Mouse (Mus musculus): ENCODE data around the gene Ptprk. TPM values are rescaled to one million over a fixed set of nuclear protein-coding genes. Genes with fewer than 3 reads are reported as not detected.

Ptprk gene
- 10 to 100 TPM; 46.8 to 50.1 TPM for total RNA-seq (2021)
- long read RNA-seq, full-length matches to known transcripts = 5 of 17 reads
- long read RNA-seq, partial matches to known transcripts = 5 of 17 reads
- long read RNA-seq, other reads (novel, unspliced or antisense) = 7 of 17 reads

- DNase-seq (ENCODE audit: low spot score in 2 of 2) = peak; percentile 87 to 94
These were observed at the start of gene Ptprk for GRCm38 (mm10) chr10:28074653-28075451. Gene Ptprk, plus strand, starts transcription at chr10:28074820.

- peak in 1 of 2 experiments; percentile 2 for DNase-seq (ENCODE audit: low spot score in 2 of 2)
These were observed 46.8 kb upstream of the Ptprk start for GRCm38 (mm10) chr10:28027791-28028190.

- no peak for DNase-seq (ENCODE audit: low spot score in 2 of 2)
These were observed 38.2 kb upstream of the Ptprk start for GRCm38 (mm10) chr10:28036456-28036855.

- DNase-seq (ENCODE audit: low spot score in 2 of 2) = no peak
These were observed 19.9 kb upstream of the Ptprk start for GRCm38 (mm10) chr10:28054764-28055163.

- peak in 1 of 2 experiments; percentile 29 for DNase-seq (ENCODE audit: low spot score in 2 of 2)
These were observed 15.4 kb upstream of the Ptprk start for GRCm38 (mm10) chr10:28059222-28059621.

- DNase-seq (ENCODE audit: low spot score in 2 of 2) = peak; percentile 12 to 30
These were observed 6.6 kb upstream of the Ptprk start for GRCm38 (mm10) chr10:28067997-28068396.

- peak; percentile 61 to 79 for DNase-seq (ENCODE audit: low spot score in 2 of 2)
These were observed 498 bp upstream of the Ptprk start for GRCm38 (mm10) chr10:28073991-28074652.

- DNase-seq (ENCODE audit: low spot score in 2 of 2) = peak in 1 of 2 experiments; percentile 28
These were observed 943 bp downstream of the Ptprk start for GRCm38 (mm10) chr10:28075491-28076035.

- peak; percentile 9 to 39 for DNase-seq (ENCODE audit: low spot score in 2 of 2)
These were observed 1.6 kb downstream of the Ptprk start for GRCm38 (mm10) chr10:28076036-28076855.

- DNase-seq (ENCODE audit: low spot score in 2 of 2) = no peak
These were observed 3.6 kb downstream of the Ptprk start for GRCm38 (mm10) chr10:28078270-28078669.

GRCm38 (mm10) chr10:28081221-28081620 lies 6.6 kb downstream of the Ptprk start:
- no peak for DNase-seq (ENCODE audit: low spot score in 2 of 2)

GRCm38 (mm10) chr10:28083183-28083582 lies 8.6 kb downstream of the Ptprk start:
- DNase-seq (ENCODE audit: low spot score in 2 of 2) = no peak

- no peak for DNase-seq (ENCODE audit: low spot score in 2 of 2)
These were observed 9.0 kb downstream of the Ptprk start for GRCm38 (mm10) chr10:28083625-28084024.

- no peak for DNase-seq (ENCODE audit: low spot score in 2 of 2)
These were observed 12.7 kb downstream of the Ptprk start for GRCm38 (mm10) chr10:28087341-28087740.

- DNase-seq (ENCODE audit: low spot score in 2 of 2) = no peak
These were observed 13.1 kb downstream of the Ptprk start for GRCm38 (mm10) chr10:28087749-28088148.

GRCm38 (mm10) chr10:28096007-28096406 lies 21.4 kb downstream of the Ptprk start:
- DNase-seq (ENCODE audit: low spot score in 2 of 2) = no peak

GRCm38 (mm10) chr10:28097637-28098036 lies 23.0 kb downstream of the Ptprk start:
- no peak for DNase-seq (ENCODE audit: low spot score in 2 of 2)

- DNase-seq (ENCODE audit: low spot score in 2 of 2) = no peak
These were observed 24.3 kb downstream of the Ptprk start for GRCm38 (mm10) chr10:28098923-28099322.

GRCm38 (mm10) chr10:28103406-28103906 lies 28.8 kb downstream of the Ptprk start:
- no peak for DNase-seq (ENCODE audit: low spot score in 2 of 2)

GRCm38 (mm10) chr10:28103924-28104323 lies 29.3 kb downstream of the Ptprk start:
- no peak for DNase-seq (ENCODE audit: low spot score in 2 of 2)

- DNase-seq (ENCODE audit: low spot score in 2 of 2) = no peak
These were observed 30.6 kb downstream of the Ptprk start for GRCm38 (mm10) chr10:28105247-28105646.

Measured in layer of hippocampus, adult 18-20 months (tissue).